Mouse (Mus musculus) heart, postnatal 25 days (tissue): Measurements from ENCODE around the gene Ranbp3l. TPM values are rescaled to one million over a fixed set of nuclear protein-coding genes. Genes with fewer than 3 reads are reported as not detected.
A peak's percentile ranks its signal among the peaks of the same experiment; 100 is the strongest.

Source experiments
- DNase-seq: peaks from one replicate; pipeline ENCODE4 v3.0.0; 2022; ENCODE audit warnings: low spot score
- intact Hi-C: fragments of 180-260 bp; cut with DNase I; formaldehyde crosslinking; loops from one replicate; pipeline ENCODE4 v1.15.1; 2025
- total RNA-seq, 2 experiments: library from RNA; stranded (reverse); gene quantifications; 2 replicates each; pipeline ENCODE4 v1.2.3; 2021

Gene Ranbp3l
- total RNA-seq, 2 experiments from 2014 or later = not detected

GRCm38 (mm10) chr15:9068881-9069280, 101.1 kb downstream of the Ranbp3l start:
- DNase-seq = no peak
- intact Hi-C loops = no loop called here

GRCm38 (mm10) chr15:9070353-9070752, 102.6 kb downstream of the Ranbp3l start:
- no peak for DNase-seq
- intact Hi-C loops = loop anchor here (2.0 kb wide), 1 partner anchor 72 kb away; no protein-coding TSS in a partner anchor

- intact Hi-C loops = loop anchor here (2.0 kb wide), 1 partner anchor 72 kb away; no protein-coding TSS in a partner anchor
- peak; percentile 99 for DNase-seq
These were observed 103.3 kb downstream of the Ranbp3l start, which contains the start of gene Nadk2 for GRCm38 (mm10) chr15:9070912-9071555. Nadk2 (plus strand) TSS chr15:9071260.

- intact Hi-C loops = loop anchor here (2.0 kb wide), 1 partner anchor 71 kb away; no protein-coding TSS in a partner anchor
- DNase-seq = no peak
These were observed 104.1 kb downstream of the Ranbp3l start for GRCm38 (mm10) chr15:9071556-9072544.

- intact Hi-C loops = no loop called here
- DNase-seq = no peak
These were observed 104.9 kb downstream of the Ranbp3l start for GRCm38 (mm10) chr15:9072630-9073029.

GRCm38 (mm10) chr15:9073067-9073608, 105.4 kb downstream of the Ranbp3l start:
- intact Hi-C loops = no loop called here
- DNase-seq = no peak

- intact Hi-C loops = no loop called here
- DNase-seq = no peak
These were observed 105.9 kb downstream of the Ranbp3l start for GRCm38 (mm10) chr15:9073684-9074083.

GRCm38 (mm10) chr15:9074139-9074538, 106.4 kb downstream of the Ranbp3l start:
- intact Hi-C loops = no loop called here
- no peak for DNase-seq

GRCm38 (mm10) chr15:9074671-9075070, 106.9 kb downstream of the Ranbp3l start:
- DNase-seq = no peak
- intact Hi-C loops = no loop called here

- DNase-seq = no peak
- intact Hi-C loops = no loop called here
These were observed 108.0 kb downstream of the Ranbp3l start for GRCm38 (mm10) chr15:9075608-9076200.

GRCm38 (mm10) chr15:9078481-9079300, 110.9 kb downstream of the Ranbp3l start:
- DNase-seq = no peak
- intact Hi-C loops = no loop called here

GRCm38 (mm10) chr15:9079626-9080025, 111.9 kb downstream of the Ranbp3l start:
- intact Hi-C loops = no loop called here
- no peak for DNase-seq

- intact Hi-C loops = no loop called here
- DNase-seq = no peak
These were observed 112.5 kb downstream of the Ranbp3l start for GRCm38 (mm10) chr15:9080206-9080605.

GRCm38 (mm10) chr15:9081294-9081693, 113.5 kb downstream of the Ranbp3l start:
- intact Hi-C loops = no loop called here
- DNase-seq = no peak

GRCm38 (mm10) chr15:9082753-9083152, 115.0 kb downstream of the Ranbp3l start:
- DNase-seq = no peak

GRCm38 (mm10) chr15:9086813-9087212, 119.1 kb downstream of the Ranbp3l start:
- DNase-seq = no peak
- intact Hi-C loops = no loop called here

More at GRCm38 (mm10) chr15:9082753-9083152, 115.0 kb downstream of the Ranbp3l start:
- intact Hi-C loops = no loop called here

- no peak for DNase-seq
- intact Hi-C loops = no loop called here
These were observed 119.7 kb downstream of the Ranbp3l start for GRCm38 (mm10) chr15:9087421-9087820.

- intact Hi-C loops = no loop called here
- DNase-seq = no peak
These were observed 120.3 kb downstream of the Ranbp3l start for GRCm38 (mm10) chr15:9087895-9088682.
